Mouse (Mus musculus) kidney, postnatal 0 days (tissue): ENCODE measurements at regions not wholly inside any gene's neighbourhood (a gene's known extent, or its start where the extent isn't known, plus 50 kb on each side); places are given as distances from the start of the nearest gene placed in this dataset.

Experiments used
- ATAC-seq: fragments of 200-750 bp; cut with Nextera tagmentation; replicated peaks from 2 replicates; pipeline ENCODE4 v1.8.0; 2017; ENCODE audit warnings: low read depth, moderate number of reproducible peaks, moderate TSS enrichment, moderate library complexity; ENCODE audit not compliant: low FRiP score
- DNase-seq: peaks from one replicate; pipeline ENCODE4 v3.0.0-alpha.2; 2016; ENCODE audit warnings: low spot score
- H3K27ac ChIP-seq: fragments of 300-500 bp; sonication (generic); 2 replicates; pipeline ENCODE4 v1.5.1; 2014; ENCODE audit warnings: mild to moderate bottlenecking
- H3K27me3 ChIP-seq: fragments of 300-500 bp; sonication (generic); 2 replicates; pipeline ENCODE4 v1.6.1; 2014; ENCODE audit warnings: low read length, mixed read lengths; ENCODE audit not compliant: insufficient read depth
- H3K36me3 ChIP-seq: fragments of 300-500 bp; sonication (generic); 2 replicates; pipeline ENCODE4 v1.6.1; 2014; ENCODE audit warnings: low read length, mixed read lengths; ENCODE audit not compliant: insufficient read depth
- H3K4me1 ChIP-seq: fragments of 300-500 bp; sonication (generic); replicated peaks from 2 replicates; pipeline ENCODE4 v1.6.1; 2014; ENCODE audit warnings: antibody characterized with exemption, low read length, mixed read lengths; ENCODE audit not compliant: insufficient read depth
- H3K4me2 ChIP-seq: fragments of 300-500 bp; sonication (generic); 2 replicates; pipeline ENCODE4 v1.6.1; 2014; ENCODE audit warnings: mild to moderate bottlenecking, low read length, moderate library complexity, mixed read lengths
- H3K4me3 ChIP-seq: fragments of 300-500 bp; sonication (generic); replicated peaks from 2 replicates; pipeline ENCODE4 v1.5.1; 2014; ENCODE audit warnings: low read depth, low read length
- H3K9ac ChIP-seq: fragments of 300-500 bp; sonication (generic); 2 replicates; pipeline ENCODE4 v1.6.1; 2014; ENCODE audit warnings: low read depth, low read length
- H3K9me3 ChIP-seq: fragments of 300-500 bp; sonication (generic); replicated peaks from 2 replicates; pipeline ENCODE4 v1.6.1; 2016; ENCODE audit warnings: low read length, inconsistent platforms, mixed read lengths
- CTCF ChIP-seq: IDR thresholded peaks from 2 replicates; pipeline ENCODE4 v1.5.1; 2016; ENCODE audit warnings: antibody characterized with exemption, low read depth, mild to moderate bottlenecking, moderate library complexity
- WGBS: fragments of 180-500 bp; shearing (Covaris S2); extraction: QIAGEN DNeasy Blood & Tissue Kit; methylation state at CpG from one replicate; pipeline ENCODE4 v1.1.7; 2014; 5-methylcytosine and 5-hydroxymethylcytosine counted together

DNA sequence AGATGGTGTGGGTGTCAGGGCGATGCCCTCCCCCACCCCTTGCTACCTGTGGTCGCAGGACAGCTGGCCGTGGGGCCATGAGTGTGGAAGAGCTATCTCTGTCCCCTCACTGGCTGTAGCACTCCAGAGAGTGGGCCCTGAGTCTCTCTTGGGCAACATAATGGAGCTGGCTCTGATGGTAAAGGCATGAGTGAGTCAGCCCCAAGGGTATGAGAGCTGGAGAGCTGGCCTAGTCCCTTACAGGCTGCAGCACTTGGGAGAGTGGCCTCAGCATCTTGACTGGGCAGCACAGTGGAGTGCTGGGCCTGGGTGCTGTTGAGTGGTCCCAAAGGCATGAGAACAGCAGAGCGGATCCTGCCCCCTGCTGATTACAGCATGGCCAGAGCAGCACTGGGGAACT is 253.5 kb downstream of the Dact1 start:
- DNase-seq, result no peak
- TF ChIP-seq CTCF, result no peak

GRCm38 (mm10) chr12:71566371-71566770 is 256.7 kb downstream of the Dact1 start:
- no peaks in the 10 kb centered on the region for H3K27me3 ChIP-seq
- TF ChIP-seq CTCF, result no peak
- H3K27ac ChIP-seq, result no peak overlapping the region
- H3K36me3 ChIP-seq, result no peaks in the 10 kb centered on the region
- H3K4me1 ChIP-seq, result peaks cover 3% of the 10 kb centered on the region; the same call in 1 of the 2 replicates
- H3K4me2 ChIP-seq, result no peak overlapping the region
- 96% methylated on average over 3 of the region's 3 CpGs for WGBS
- no peaks in the 10 kb centered on the region for H3K9me3 ChIP-seq
- no peak overlapping the region for H3K9ac ChIP-seq
- ATAC-seq (no peak), DNase-seq (no peak)
- no peak overlapping the region for H3K4me3 ChIP-seq

More for the DNA sequence above, 253.5 kb downstream of the Dact1 start:
- Histone ChIP-seq H3K27me3 (no peaks in the 10 kb centered on the region), H3K36me3 (no peaks in the 10 kb centered on the region), H3K4me1 (no peaks in the 10 kb centered on the region), H3K9ac (no peak overlapping the region), H3K9me3 (no peaks in the 10 kb centered on the region), H3K4me2 (no peak overlapping the region), H3K27ac (no peak overlapping the region), H3K4me3 (no peak overlapping the region)
- no peak for ATAC-seq
- whole genome bisulfite sequencing, result 95% methylated on average over 4 of the region's 4 CpGs

- Histone ChIP-seq H3K27me3 (no peaks in the 10 kb centered on the region), H3K27ac (no peak overlapping the region), H3K9ac (no peak overlapping the region), H3K4me2 (no peak overlapping the region), H3K4me3 (no peak overlapping the region), H3K9me3 (no peaks in the 10 kb centered on the region), H3K36me3 (no peaks in the 10 kb centered on the region), H3K4me1 (peaks cover 3% of the 10 kb centered on the region; the same call in 1 of the 2 replicates)
- WGBS, result 82% methylated on average over 5 of the region's 5 CpGs
- no peak for ATAC-seq
- no peak for TF ChIP-seq CTCF
- DNase-seq, result no peak
Observed at GRCm38 (mm10) chr12:71568251-71568650, 258.6 kb downstream of the Dact1 start.

- Histone ChIP-seq H3K27ac (no peak overlapping the region), H3K9ac (no peak overlapping the region), H3K36me3 (no peaks in the 10 kb centered on the region), H3K27me3 (no peaks in the 10 kb centered on the region), H3K9me3 (no peaks in the 10 kb centered on the region), H3K4me3 (no peak overlapping the region), H3K4me2 (no peak overlapping the region), H3K4me1 (peaks cover 3% of the 10 kb centered on the region; the same call in 1 of the 2 replicates)
- DNase-seq (no peak), ATAC-seq (no peak)
- 69% methylated on average over 6 of the region's 6 CpGs for whole genome bisulfite sequencing
- no peak for TF ChIP-seq CTCF
Observed at GRCm38 (mm10) chr12:71568880-71569390, 259.3 kb downstream of the Dact1 start.

- DNase-seq (no peak), ATAC-seq (no peak)
- Histone ChIP-seq H3K9me3 (no peaks in the 10 kb centered on the region), H3K27ac (no peak overlapping the region), H3K4me1 (peaks cover 3% of the 10 kb centered on the region; the same call in 1 of the 2 replicates), H3K4me2 (no peak overlapping the region), H3K27me3 (no peaks in the 10 kb centered on the region), H3K4me3 (no peak overlapping the region), H3K9ac (no peak overlapping the region), H3K36me3 (no peaks in the 10 kb centered on the region)
- WGBS, result 39% methylated on average over 12 of the region's 12 CpGs
- TF ChIP-seq CTCF, result peak; percentile 16; the same call in 1 of the 2 replicates
Observed at GRCm38 (mm10) chr12:71569662-71570061, 260.0 kb downstream of the Dact1 start.

DNA sequence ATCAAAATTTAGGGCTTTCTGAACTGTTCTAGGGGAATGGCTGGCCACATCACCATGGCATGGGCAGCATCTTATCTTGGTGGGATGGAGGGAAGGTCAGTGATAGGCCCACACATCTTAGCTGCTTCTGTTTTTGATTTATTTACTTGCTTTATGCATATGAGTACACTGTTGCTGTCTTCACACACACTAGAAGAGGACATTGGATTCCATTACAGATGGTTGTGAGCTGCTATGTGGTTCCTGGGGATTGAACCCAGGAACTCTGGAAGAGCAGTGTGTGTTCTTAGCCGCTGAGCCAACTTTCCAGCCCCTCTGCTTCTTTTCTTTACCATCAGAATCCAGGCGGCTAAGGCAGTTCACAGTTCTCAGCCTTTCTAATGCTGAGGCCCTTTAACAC is 260.4 kb downstream of the Dact1 start:
- H3K27ac ChIP-seq, result no peak overlapping the region
- WGBS, result 83% methylated on average over 2 of the region's 2 CpGs
- ATAC-seq, result no peak
- H3K9me3 ChIP-seq, result no peaks in the 10 kb centered on the region
- TF ChIP-seq CTCF, result no peak
- H3K4me2 ChIP-seq, result no peak overlapping the region
- H3K4me1 ChIP-seq, result peaks cover 3% of the 10 kb centered on the region; the same call in 1 of the 2 replicates
- no peaks in the 10 kb centered on the region for H3K36me3 ChIP-seq
- no peak for DNase-seq
- no peak overlapping the region for H3K9ac ChIP-seq
- no peak overlapping the region for H3K4me3 ChIP-seq
- H3K27me3 ChIP-seq, result no peaks in the 10 kb centered on the region
